Mouse (Mus musculus): Measurements from ENCODE around the gene Gm37240. TPM values are rescaled to one million over a fixed set of nuclear protein-coding genes. Genes with fewer than 3 reads are reported as not detected.
"Not testable (repeated sequence)": the region's sequence is repeated elsewhere in the genome, so short reads cannot be mapped to it uniquely, and the experiment has no call there.

Gene Gm37240
- polyA plus RNA-seq, 1 experiment from 2014 or later = 2.2 TPM

GRCm38 (mm10) chr3:84652643-84653556, 1234.4 kb downstream of the Gm37240 start:
- H3K9ac ChIP-seq (ENCODE audit: low read length) = no peak overlapping the region
- no peak overlapping the region for H3K4me2 ChIP-seq (ENCODE audit: low read depth, severe bottlenecking)
- ATAC-seq (ENCODE audit: insufficient number of reproducible peaks, low FRiP score, low TSS enrichment, low read depth) (no peak), DNase-seq (ENCODE audit: low spot score) (no peak)
- no peak overlapping the region for H3K27ac ChIP-seq (replicated peaks; ENCODE audit: low read depth, low read length)
- peaks cover 4% of the 10 kb centered on the region; the same call in 1 of the 2 replicates for H3K4me1 ChIP-seq (ENCODE audit: control insufficient read depth, insufficient read depth, low read length)
- no peaks in the 10 kb centered on the region for H3K9me3 ChIP-seq (ENCODE audit: control insufficient read depth, low read length)
- no peaks in the 10 kb centered on the region for H3K27me3 ChIP-seq (ENCODE audit: control insufficient read depth, insufficient read depth, low read length)
- no peak overlapping the region for H3K4me3 ChIP-seq (ENCODE audit: low read depth, low read length)
- H3K36me3 ChIP-seq (ENCODE audit: control insufficient read depth, insufficient read depth, low read length) = no peaks in the 10 kb centered on the region
- 80% methylated on average over 12 of the region's 12 CpGs for WGBS

- Histone ChIP-seq H3K4me1 (ENCODE audit: control insufficient read depth, insufficient read depth, low read length) (peaks cover 4% of the 10 kb centered on the region; the same call in 1 of the 2 replicates), H3K9ac (ENCODE audit: low read length) (no peak overlapping the region), H3K4me3 (ENCODE audit: low read depth, low read length) (no peak overlapping the region), H3K4me2 (ENCODE audit: low read depth, severe bottlenecking) (no peak overlapping the region), H3K9me3 (ENCODE audit: control insufficient read depth, low read length) (no peaks in the 10 kb centered on the region), H3K36me3 (ENCODE audit: control insufficient read depth, insufficient read depth, low read length) (no peaks in the 10 kb centered on the region), H3K27ac (replicated peaks; ENCODE audit: low read depth, low read length) (no peak overlapping the region), H3K27me3 (ENCODE audit: control insufficient read depth, insufficient read depth, low read length) (no peaks in the 10 kb centered on the region)
- 84% methylated on average over 12 of the region's 12 CpGs for WGBS
- no peak for ATAC-seq (ENCODE audit: insufficient number of reproducible peaks, low FRiP score, low TSS enrichment, low read depth)
- DNase-seq (ENCODE audit: low spot score) = no peak
Measured at GRCm38 (mm10) chr3:84649578-84650327, 1237.6 kb downstream of the Gm37240 start.

- DNase-seq (ENCODE audit: low spot score); H3K9me3 ChIP-seq (ENCODE audit: control insufficient read depth, low read length); H3K4me3 ChIP-seq (ENCODE audit: low read depth, low read length); H3K9ac ChIP-seq (ENCODE audit: low read length); H3K36me3 ChIP-seq (ENCODE audit: control insufficient read depth, insufficient read depth, low read length); H3K4me1 ChIP-seq (ENCODE audit: control insufficient read depth, insufficient read depth, low read length); H3K4me2 ChIP-seq (ENCODE audit: low read depth, severe bottlenecking); ATAC-seq (ENCODE audit: insufficient number of reproducible peaks, low FRiP score, low TSS enrichment, low read depth); H3K27me3 ChIP-seq (ENCODE audit: control insufficient read depth, insufficient read depth, low read length); H3K27ac ChIP-seq (replicated peaks; ENCODE audit: low read depth, low read length): not testable (repeated sequence)
- WGBS = 87% methylated on average over 4 of the region's 4 CpGs
Measured at GRCm38 (mm10) chr3:84648069-84648468, 1239.2 kb downstream of the Gm37240 start.

GRCm38 (mm10) chr3:84647616-84648015, 1239.7 kb downstream of the Gm37240 start:
- WGBS = 76% methylated on average over 4 of the region's 4 CpGs
- H3K27me3 ChIP-seq (ENCODE audit: control insufficient read depth, insufficient read depth, low read length) = no peaks in the 10 kb centered on the region
- H3K4me3 ChIP-seq (ENCODE audit: low read depth, low read length) = no peak overlapping the region
- ATAC-seq (ENCODE audit: insufficient number of reproducible peaks, low FRiP score, low TSS enrichment, low read depth) (no peak), DNase-seq (ENCODE audit: low spot score) (no peak)
- H3K9me3 ChIP-seq (ENCODE audit: control insufficient read depth, low read length) = no peaks in the 10 kb centered on the region
- no peak overlapping the region for H3K9ac ChIP-seq (ENCODE audit: low read length)
- H3K4me1 ChIP-seq (ENCODE audit: control insufficient read depth, insufficient read depth, low read length) = no peaks in the 10 kb centered on the region
- no peak overlapping the region for H3K27ac ChIP-seq (replicated peaks; ENCODE audit: low read depth, low read length)
- H3K36me3 ChIP-seq (ENCODE audit: control insufficient read depth, insufficient read depth, low read length) = no peaks in the 10 kb centered on the region
- no peak overlapping the region for H3K4me2 ChIP-seq (ENCODE audit: low read depth, severe bottlenecking)

GRCm38 (mm10) chr3:84646331-84646845, 1240.9 kb downstream of the Gm37240 start:
- H3K27me3 ChIP-seq (ENCODE audit: control insufficient read depth, insufficient read depth, low read length) = no peaks in the 10 kb centered on the region
- no peak overlapping the region for H3K4me2 ChIP-seq (ENCODE audit: low read depth, severe bottlenecking)
- H3K4me3 ChIP-seq (ENCODE audit: low read depth, low read length) = no peak overlapping the region
- no peak for DNase-seq (ENCODE audit: low spot score)
- H3K36me3 ChIP-seq (ENCODE audit: control insufficient read depth, insufficient read depth, low read length) = no peaks in the 10 kb centered on the region
- H3K9me3 ChIP-seq (ENCODE audit: control insufficient read depth, low read length) = no peaks in the 10 kb centered on the region
- no peak for ATAC-seq (ENCODE audit: insufficient number of reproducible peaks, low FRiP score, low TSS enrichment, low read depth)
- no peak overlapping the region for H3K27ac ChIP-seq (replicated peaks; ENCODE audit: low read depth, low read length)
- H3K9ac ChIP-seq (ENCODE audit: low read length) = no peak overlapping the region
- no peaks in the 10 kb centered on the region for H3K4me1 ChIP-seq (ENCODE audit: control insufficient read depth, insufficient read depth, low read length)
- 86% methylated on average over 8 of the region's 8 CpGs for WGBS

GRCm38 (mm10) chr3:84646007-84646290, 1241.4 kb downstream of the Gm37240 start:
- H3K27ac ChIP-seq (replicated peaks; ENCODE audit: low read depth, low read length) = no peak overlapping the region
- H3K4me1 ChIP-seq (ENCODE audit: control insufficient read depth, insufficient read depth, low read length) = no peaks in the 10 kb centered on the region
- no peaks in the 10 kb centered on the region for H3K27me3 ChIP-seq (ENCODE audit: control insufficient read depth, insufficient read depth, low read length)
- DNase-seq (ENCODE audit: low spot score) (no peak), ATAC-seq (ENCODE audit: insufficient number of reproducible peaks, low FRiP score, low TSS enrichment, low read depth) (no peak)
- H3K4me3 ChIP-seq (ENCODE audit: low read depth, low read length) = no peak overlapping the region
- 88% methylated on average over 3 of the region's 3 CpGs for WGBS
- no peaks in the 10 kb centered on the region for H3K9me3 ChIP-seq (ENCODE audit: control insufficient read depth, low read length)
- no peak overlapping the region for H3K4me2 ChIP-seq (ENCODE audit: low read depth, severe bottlenecking)
- H3K36me3 ChIP-seq (ENCODE audit: control insufficient read depth, insufficient read depth, low read length) = no peaks in the 10 kb centered on the region
- no peak overlapping the region for H3K9ac ChIP-seq (ENCODE audit: low read length)

- Histone ChIP-seq H3K4me1 (ENCODE audit: control insufficient read depth, insufficient read depth, low read length) (no peaks in the 10 kb centered on the region), H3K9ac (ENCODE audit: low read length) (no peak overlapping the region), H3K9me3 (ENCODE audit: control insufficient read depth, low read length) (no peaks in the 10 kb centered on the region), H3K4me2 (ENCODE audit: low read depth, severe bottlenecking) (no peak overlapping the region), H3K36me3 (ENCODE audit: control insufficient read depth, insufficient read depth, low read length) (no peaks in the 10 kb centered on the region), H3K4me3 (ENCODE audit: low read depth, low read length) (no peak overlapping the region), H3K27me3 (ENCODE audit: control insufficient read depth, insufficient read depth, low read length) (no peaks in the 10 kb centered on the region), H3K27ac (replicated peaks; ENCODE audit: low read depth, low read length) (no peak overlapping the region)
- WGBS = 79% methylated on average over 9 of the region's 9 CpGs
- ATAC-seq (ENCODE audit: insufficient number of reproducible peaks, low FRiP score, low TSS enrichment, low read depth) (no peak), DNase-seq (ENCODE audit: low spot score) (no peak)
Measured at GRCm38 (mm10) chr3:84645156-84646006, 1241.9 kb downstream of the Gm37240 start.

GRCm38 (mm10) chr3:84642942-84643341, 1244.4 kb downstream of the Gm37240 start:
- DNase-seq (ENCODE audit: low spot score) (no peak), ATAC-seq (ENCODE audit: insufficient number of reproducible peaks, low FRiP score, low TSS enrichment, low read depth) (no peak)
- Histone ChIP-seq H3K4me1 (ENCODE audit: control insufficient read depth, insufficient read depth, low read length) (no peaks in the 10 kb centered on the region), H3K4me2 (ENCODE audit: low read depth, severe bottlenecking) (no peak overlapping the region), H3K9me3 (ENCODE audit: control insufficient read depth, low read length) (no peaks in the 10 kb centered on the region), H3K4me3 (ENCODE audit: low read depth, low read length) (no peak overlapping the region), H3K27me3 (ENCODE audit: control insufficient read depth, insufficient read depth, low read length) (no peaks in the 10 kb centered on the region), H3K27ac (replicated peaks; ENCODE audit: low read depth, low read length) (no peak overlapping the region), H3K9ac (ENCODE audit: low read length) (no peak overlapping the region), H3K36me3 (ENCODE audit: control insufficient read depth, insufficient read depth, low read length) (no peaks in the 10 kb centered on the region)
- 71% methylated on average over 4 of the region's 4 CpGs for WGBS

Data from limb, embryonic 11.5 days (tissue).